Comparison of ENCODE assay signal across 9 mouse cellular contexts in genomic region chr5:24952842-24953741, GRCm38 (mm10).
DNase-seq lines count a peak whose midpoint lies in the region; TF ChIP-seq lines count a peak whose summit lies in the region.
"Had no signal": no experiment of that assay in that cellular context is flagged by ENCODE, and none has a peak within 500 bp of the region (broad histone marks: within the 10 kb centered on the region; RNA-seq: fewer than 3 reads in every experiment).

No protein-coding gene starts in this region.

- no peak for TF ChIP-seq POLR2A in lung, adult 2 months (IDR thresholded peaks at IDR 0.05; ENCODE audit: borderline replicate concordance, extremely low read depth, low read depth, low read length)

- WGBS in lung, adult 2 months, result 58% methylated on average over 16 of the region's 16 CpGs

- H3K4me1 ChIP-seq in lung, adult 2 months (ENCODE audit: control insufficient read depth, insufficient read depth, low read length), result no peaks in the 10 kb centered on the region

- no peak for TF ChIP-seq CTCF in lung, adult 2 months (IDR thresholded peaks at IDR 0.05; ENCODE audit: insufficient read depth, low read length)

- DNase-seq in kidney, adult 9 months, result peak; percentile 25
- DNase-seq in kidney, postnatal 4 days, result no peak
- DNase-seq in brain, embryonic 18.5 days (ENCODE audit: low read depth, low spot score), result peak; percentile 30
- DNase-seq in cerebellum, adult 9-10 months, result peak; percentile 66
- peak; percentile 18 to 55 for DNase-seq in kidney, postnatal 25 days
- DNase-seq in adrenal gland, adult 2 months, result no peak
- DNase-seq in lung, adult 2 months, result no peak
- DNase-seq: embryo, embryonic 11 days; lung, embryonic 14.5 days had no signal

- H3K4me3 ChIP-seq in lung, adult 2 months (replicated peaks; ENCODE audit: extremely low read depth, low read depth, low read length), result no peak overlapping the region

Comparison
In these comparisons a context has a peak if more than half of its experiments do, and no peak if none do; other contexts are left out.
1. DNase-seq: peak in kidney, adult 9 months (single experiment), brain, embryonic 18.5 days (single experiment), cerebellum, adult 9-10 months (single experiment) and kidney, postnatal 25 days (2 of 2); none in kidney, postnatal 4 days (0 of 2), adrenal gland, adult 2 months (single experiment) and lung, adult 2 months (single experiment).